Mouse (Mus musculus) left cerebral cortex, adult 6 months (tissue): Measurements from ENCODE around the gene Bdnf. TPM values are rescaled to one million over a fixed set of nuclear protein-coding genes. Genes with fewer than 3 reads are reported as not detected.

Experiments
- long read RNA-seq, 2 experiments: library from polyadenylated mRNA; unstranded; transcript quantifications; one replicate each; pipeline ENCODE4 v2.0.0; 2019 to 2020
- polyA plus RNA-seq: library from polyadenylated mRNA; unstranded; fragments of <200 nt; fragmentation: Nextera tagmentation; gene quantifications from 2 replicates; pipeline ENCODE4 v1.2.3, GENCODE M21; 2021

Gene Bdnf
- polyA plus RNA-seq = 16.3 and 19.4 TPM in 2 replicates
- long read RNA-seq, experiment 1, full-length matches to known transcripts = 63 of 67 reads
- long read RNA-seq, experiment 1, partial matches to known transcripts = 0 of 67 reads
- long read RNA-seq, experiment 1, other reads (novel, unspliced or antisense) = 4 of 67 reads
- long read RNA-seq, experiment 2, full-length matches to known transcripts = 58 of 80 reads
- long read RNA-seq, experiment 2, partial matches to known transcripts = 0 of 80 reads
- long read RNA-seq, experiment 2, other reads (novel, unspliced or antisense) = 22 of 80 reads

GRCm38 (mm10) chr2:109674532-109674931 lies at the start of gene Bdnf:
Bdnf (plus strand) TSS chr2:109674700.

Other genes with a start within 250 kb of the Bdnf start
- 25.4 and 33.9 TPM in 2 replicates for gene Lin7c, start 216.2 kb downstream of the Bdnf start, polyA plus RNA-seq
- 9.2 and 16.0 TPM in 2 replicates for gene Lgr4, start 242.9 kb downstream of the Bdnf start, polyA plus RNA-seq